Mouse (Mus musculus) left cerebral cortex, adult 6 months (tissue): Measurements from ENCODE around the gene Mafg. TPM values are rescaled to one million over a fixed set of nuclear protein-coding genes. Genes with fewer than 3 reads are reported as not detected.

Experiments used
- long read RNA-seq, 2 experiments: library from polyadenylated mRNA; unstranded; transcript quantifications; one replicate each; pipeline ENCODE4 v2.0.0; 2019 to 2020
- polyA plus RNA-seq: library from polyadenylated mRNA; unstranded; fragments of <200 nt; fragmentation: Nextera tagmentation; gene quantifications from 2 replicates; pipeline ENCODE4 v1.2.3, GENCODE M21; 2021

The Mafg gene
- polyA plus RNA-seq: 14.1 and 24.2 TPM in 2 replicates
- long read RNA-seq, experiment 1, full-length matches to known transcripts: 9 of 49 reads
- long read RNA-seq, experiment 1, partial matches to known transcripts: 2 of 49 reads
- long read RNA-seq, experiment 1, other reads (novel, unspliced or antisense): 38 of 49 reads
- long read RNA-seq, experiment 2, full-length matches to known transcripts: 3 of 33 reads
- long read RNA-seq, experiment 2, partial matches to known transcripts: 4 of 33 reads
- long read RNA-seq, experiment 2, other reads (novel, unspliced or antisense): 26 of 33 reads

GRCm38 (mm10) chr11:120633520-120634343 is at the start of gene Mafg:
Gene Mafg (minus strand): TSS chr11:120633600.

GRCm38 (mm10) chr11:120672687-120673593 is 39.5 kb upstream of the Mafg start, which contains the start of gene Aspscr1:
Gene Aspscr1 (plus strand): TSS chr11:120672973.

GRCm38 (mm10) chr11:120661076-120661460 is 27.7 kb upstream of the Mafg start, which contains the start of gene Notum:
Gene Notum (minus strand): TSS chr11:120661175.

GRCm38 (mm10) chr11:120648001-120648476 is 14.6 kb upstream of the Mafg start, which contains the start of gene Myadml2:
Gene Myadml2 (minus strand): TSS chr11:120648158.

GRCm38 (mm10) chr11:120643601-120643987 is 10.2 kb upstream of the Mafg start, which contains the start of gene Pycr1:
Gene Pycr1 (minus strand): TSS chr11:120643769.

GRCm38 (mm10) chr11:120625152-120625775 is 8.1 kb downstream of the Mafg start, which contains the start of gene Sirt7:
Gene Sirt7 (minus strand): TSS chr11:120625240.

GRCm38 (mm10) chr11:120617519-120618112 is 15.8 kb downstream of the Mafg start, which contains the start of gene Pcyt2:
Gene Pcyt2 (minus strand): TSS chr11:120617936.

GRCm38 (mm10) chr11:120608241-120609034 is 25.0 kb downstream of the Mafg start, which contains the start of gene Npb:
Gene Npb (plus strand): TSS chr11:120608477.

GRCm38 (mm10) chr11:120598283-120598989 is 35.0 kb downstream of the Mafg start, which contains the start of the genes Alyref and Anapc11:
Gene Alyref (minus strand): TSS chr11:120598365.
Gene Anapc11 (plus strand): TSS chr11:120598421.

GRCm38 (mm10) chr11:120581490-120582267 is 51.7 kb downstream of the Mafg start, which contains the start of gene Arhgdia:
Gene Arhgdia (minus strand): TSS chr11:120581624.

Other genes starting within 250 kb of the Mafg start
- gene Nploc4, start 195.9 kb downstream of the Mafg start, polyA plus RNA-seq: 4.6 and 5.8 TPM in 2 replicates
- not detected in 2 replicates for gene Tspan10, start 191.0 kb downstream of the Mafg start, polyA plus RNA-seq
- 0.31 and 0.44 TPM in 2 replicates for gene Pde6g, start 180.1 kb downstream of the Mafg start, polyA plus RNA-seq
- 33.4 and 35.5 TPM in 2 replicates for gene Oxld1, start 175.5 kb downstream of the Mafg start, polyA plus RNA-seq
- gene Ccdc137, start 175.5 kb downstream of the Mafg start, polyA plus RNA-seq: 26.0 and 30.0 TPM in 2 replicates
- 72.4 and 90.6 TPM in 2 replicates for gene Arl16, start 166.0 kb downstream of the Mafg start, polyA plus RNA-seq
- 113 and 125 TPM in 2 replicates for gene Mrpl12, start 149.0 kb downstream of the Mafg start, polyA plus RNA-seq
- gene Slc25a10, start 141.8 kb downstream of the Mafg start, polyA plus RNA-seq: 13.9 and 14.7 TPM in 2 replicates
- 0.05 TPM in 1 of 2 replicates, not detected in the other for gene Gcgr, start 102.9 kb downstream of the Mafg start, polyA plus RNA-seq
- gene Mcrip1, start 83.9 kb downstream of the Mafg start, polyA plus RNA-seq: 231 and 232 TPM in 2 replicates
- not detected in 2 replicates for gene Ppp1r27, start 82.5 kb downstream of the Mafg start, polyA plus RNA-seq
- 99.2 and 113 TPM in 2 replicates for gene P4hb, start 60.3 kb downstream of the Mafg start, polyA plus RNA-seq
- 186 and 291 TPM in 2 replicates for gene Arhgdia, start 52.0 kb downstream of the Mafg start, polyA plus RNA-seq
- gene Alyref, start 35.2 kb downstream of the Mafg start, polyA plus RNA-seq: 7.2 and 21.6 TPM in 2 replicates
- 76.6 and 229 TPM in 2 replicates for gene Anapc11, start 35.2 kb downstream of the Mafg start, polyA plus RNA-seq
- gene Npb, start 25.1 kb downstream of the Mafg start, polyA plus RNA-seq: 0.61 and 0.85 TPM in 2 replicates
- gene Pcyt2, start 15.7 kb downstream of the Mafg start, polyA plus RNA-seq: 109 and 110 TPM in 2 replicates
- gene Sirt7, start 8.4 kb downstream of the Mafg start, polyA plus RNA-seq: 21.5 and 24.4 TPM in 2 replicates
- gene Pycr1, start 10.2 kb upstream of the Mafg start, polyA plus RNA-seq: 4.4 and 5.1 TPM in 2 replicates
- gene Myadml2, start 14.6 kb upstream of the Mafg start, polyA plus RNA-seq: 7.4 and 9.6 TPM in 2 replicates
- gene Notum, start 27.6 kb upstream of the Mafg start, polyA plus RNA-seq: 0.55 and 3.6 TPM in 2 replicates
- 48.4 and 50.7 TPM in 2 replicates for gene Aspscr1, start 39.4 kb upstream of the Mafg start, polyA plus RNA-seq
- 82.4 and 87.0 TPM in 2 replicates for gene Cenpx, start 80.1 kb upstream of the Mafg start, polyA plus RNA-seq
- gene Lrrc45, start 80.3 kb upstream of the Mafg start, polyA plus RNA-seq: 6.3 and 8.2 TPM in 2 replicates
- gene Rac3, start 87.9 kb upstream of the Mafg start, polyA plus RNA-seq: 38.2 and 40.8 TPM in 2 replicates
- 20.5 and 25.7 TPM in 2 replicates for gene Dcxr, start 93.7 kb upstream of the Mafg start, polyA plus RNA-seq
- gene Cbr2, start 98.5 kb upstream of the Mafg start, polyA plus RNA-seq: 2.0 and 2.1 TPM in 2 replicates
- gene Hmga1b, start 129.2 kb upstream of the Mafg start, polyA plus RNA-seq: 0.18 and 1.9 TPM in 2 replicates
- gene Rfng, start 150.6 kb upstream of the Mafg start, polyA plus RNA-seq: 29.8 and 56.0 TPM in 2 replicates
- 203 and 262 TPM in 2 replicates for gene Gps1, start 150.7 kb upstream of the Mafg start, polyA plus RNA-seq
- gene Dus1l, start 162.8 kb upstream of the Mafg start, polyA plus RNA-seq: 32.0 and 44.3 TPM in 2 replicates
- 25.3 and 31.9 TPM in 2 replicates for gene Fasn, start 190.9 kb upstream of the Mafg start, polyA plus RNA-seq